Mouse (Mus musculus) Patski (cell line): ENCODE measurements around the gene Esrrg. TPM values are rescaled to one million over a fixed set of nuclear protein-coding genes. Genes with fewer than 3 reads are reported as not detected.
A peak's percentile ranks its signal among the peaks of the same experiment; 100 is the strongest.

Experiments
- ATAC-seq: fragments of 100-300 bp; one replicate; pipeline ENCODE4 v1.8.0; 2021
- CTCF ChIA-PET: fragments of 350-600 bp; sonication (Branson Sonifier 250); formaldehyde crosslinking; loops from one replicate; lab custom pipeline; 2022; ENCODE audit warnings: inconsistent platforms; lab: Charles Lee
- POLR2A ChIA-PET: fragments of 350-600 bp; sonication (Branson Sonifier 250); formaldehyde crosslinking; loops from one replicate; lab custom pipeline; 2022; ENCODE audit warnings: antibody characterized with exemption, inconsistent platforms; lab: Charles Lee
- DNase-seq: peaks from one replicate; pipeline ENCODE4 v3.0.0-alpha.2; 2011; ENCODE audit warnings: low read depth, low spot score
- H3K27me3 ChIP-seq: fragments of 371-371 bp; one replicate; pipeline ENCODE4 v1.5.1; 2021
- CTCF ChIP-seq: fragments of 100-300 bp; IDR thresholded peaks from one replicate; pipeline ENCODE4 v1.5.1; 2021
- in situ Hi-C: fragments of 300-500 bp; cut with MboI; formaldehyde crosslinking; loops from 3 replicates; pipeline ENCODE4 v1.11.1; 2018; ENCODE audit warnings: low pct_unique_long_range_greater_than_20kb, mixed read lengths
- polyA plus RNA-seq: library from polyadenylated mRNA; unstranded; gene quantifications from one replicate; pipeline ENCODE4 v1.2.3, GENCODE M21; 2021

Gene Esrrg
- polyA plus RNA-seq, 1 experiment from 2014 or later = 9.0 TPM

- no peaks in the 10 kb centered on the region for H3K27me3 ChIP-seq
- no peak for ATAC-seq
- ChIA-PET CTCF (no interaction called here), POLR2A (no interaction called here)
- DNase-seq = no peak
- in situ Hi-C loops = no loop called here
- no peak for TF ChIP-seq CTCF
These were observed 253.7 kb downstream of the Esrrg start for GRCm38 (mm10) chr1:187862339-187862738.

- no peaks in the 10 kb centered on the region for H3K27me3 ChIP-seq
- no peak for DNase-seq
- ATAC-seq = no peak
- CTCF ChIA-PET = interaction anchor here (0.7 kb wide), 1 partner anchor 362 kb away, joined by 3 read pairs; no protein-coding TSS in a partner anchor
- POLR2A ChIA-PET = no interaction called here
- no peak for TF ChIP-seq CTCF
- in situ Hi-C loops = no loop called here
These were observed 259.8 kb downstream of the Esrrg start for GRCm38 (mm10) chr1:187868427-187868826.

GRCm38 (mm10) chr1:187872208-187872607 is 263.6 kb downstream of the Esrrg start:
- CTCF ChIA-PET = interaction anchor here (0.7 kb wide), 1 partner anchor 17 kb away, joined by 3 read pairs; no protein-coding TSS in a partner anchor
- DNase-seq (no peak), ATAC-seq (no peak)
- POLR2A ChIA-PET = no interaction called here
- TF ChIP-seq CTCF = no peak
- in situ Hi-C loops = no loop called here
- no peaks in the 10 kb centered on the region for H3K27me3 ChIP-seq

GRCm38 (mm10) chr1:187872744-187873143 is 264.2 kb downstream of the Esrrg start:
- in situ Hi-C loops = no loop called here
- CTCF ChIA-PET = no interaction called here
- no peak for DNase-seq

GRCm38 (mm10) chr1:187873770-187874169 is 265.2 kb downstream of the Esrrg start:
- H3K27me3 ChIP-seq = no peaks in the 10 kb centered on the region
- in situ Hi-C loops = no loop called here
- DNase-seq (no peak), ATAC-seq (no peak)
- TF ChIP-seq CTCF = no peak
- POLR2A ChIA-PET = no interaction called here
- CTCF ChIA-PET = interaction anchor here (1.4 kb wide), 1 partner anchor 19 kb away, joined by 3 read pairs; no protein-coding TSS in a partner anchor

More at GRCm38 (mm10) chr1:187872744-187873143, 264.2 kb downstream of the Esrrg start:
- no peak for TF ChIP-seq CTCF
- POLR2A ChIA-PET = no interaction called here
- no peaks in the 10 kb centered on the region for H3K27me3 ChIP-seq
- ATAC-seq = no peak

- ChIA-PET POLR2A (no interaction called here), CTCF (no interaction called here)
- TF ChIP-seq CTCF = no peak
- H3K27me3 ChIP-seq = no peaks in the 10 kb centered on the region
- in situ Hi-C loops = no loop called here
- ATAC-seq (peak; percentile 88), DNase-seq (peak; percentile 82)
These were observed 278.7 kb downstream of the Esrrg start for GRCm38 (mm10) chr1:187887270-187887669.

GRCm38 (mm10) chr1:187888142-187888541 is 279.6 kb downstream of the Esrrg start:
- ChIA-PET CTCF (no interaction called here), POLR2A (no interaction called here)
- no peak for TF ChIP-seq CTCF
- H3K27me3 ChIP-seq = no peaks in the 10 kb centered on the region
- in situ Hi-C loops = no loop called here
- no peak for ATAC-seq
- DNase-seq = no peak

- ChIA-PET CTCF (interaction anchor here (1.7 kb wide), 1 partner anchor 17 kb away, joined by 3 read pairs; no protein-coding TSS in a partner anchor), POLR2A (no interaction called here)
- in situ Hi-C loops = no loop called here
- no peaks in the 10 kb centered on the region for H3K27me3 ChIP-seq
- ATAC-seq (no peak), DNase-seq (no peak)
- no peak for TF ChIP-seq CTCF
These were observed 280.5 kb downstream of the Esrrg start for GRCm38 (mm10) chr1:187889096-187889495.

- TF ChIP-seq CTCF = no peak
- in situ Hi-C loops = no loop called here
- DNase-seq (no peak), ATAC-seq (no peak)
- POLR2A ChIA-PET = interaction anchor here (0.6 to 0.7 kb wide), 2 partner anchors 32 to 390 kb away, joined by 3 read pairs; no protein-coding TSS in a partner anchor
- CTCF ChIA-PET = no interaction called here
- H3K27me3 ChIP-seq = no peaks in the 10 kb centered on the region
These were observed 282.7 kb downstream of the Esrrg start for GRCm38 (mm10) chr1:187891262-187891661.

- no peak for TF ChIP-seq CTCF
- CTCF ChIA-PET = no interaction called here
- no peak for ATAC-seq
These were observed 286.9 kb downstream of the Esrrg start for GRCm38 (mm10) chr1:187895459-187895858.

GRCm38 (mm10) chr1:187896291-187896690 is 287.7 kb downstream of the Esrrg start:
- H3K27me3 ChIP-seq = no peaks in the 10 kb centered on the region
- CTCF ChIA-PET = no interaction called here
- DNase-seq (no peak), ATAC-seq (no peak)
- TF ChIP-seq CTCF = no peak
- POLR2A ChIA-PET = no interaction called here
- in situ Hi-C loops = no loop called here

More at GRCm38 (mm10) chr1:187895459-187895858, 286.9 kb downstream of the Esrrg start:
- POLR2A ChIA-PET = no interaction called here
- in situ Hi-C loops = no loop called here
- H3K27me3 ChIP-seq = no peaks in the 10 kb centered on the region
- DNase-seq = no peak

- ATAC-seq (no peak), DNase-seq (no peak)
- H3K27me3 ChIP-seq = no peaks in the 10 kb centered on the region
- CTCF ChIA-PET = no interaction called here
- in situ Hi-C loops = no loop called here
- POLR2A ChIA-PET = no interaction called here
- TF ChIP-seq CTCF = no peak
These were observed 288.3 kb downstream of the Esrrg start for GRCm38 (mm10) chr1:187896910-187897309.
